Mouse (Mus musculus) liver, embryonic 12.5 days (tissue): Measurements from ENCODE around the gene Auts2. TPM values are rescaled to one million over a fixed set of nuclear protein-coding genes. Genes with fewer than 3 reads are reported as not detected.

Experiments used
- ATAC-seq: fragments of 200-750 bp; cut with Nextera tagmentation; 2 replicates; pipeline ENCODE4 v1.8.0; 2017; ENCODE audit warnings: moderate number of reproducible peaks, mild to moderate bottlenecking, moderate library complexity
- H3K27ac ChIP-seq: fragments of 300-500 bp; sonication (generic); 2 replicates; pipeline ENCODE4 v1.5.1; 2016; ENCODE audit warnings: mild to moderate bottlenecking
- H3K27me3 ChIP-seq: fragments of 300-500 bp; sonication (generic); replicated peaks from 2 replicates; pipeline ENCODE4 v1.6.1; 2016; ENCODE audit warnings: mild to moderate bottlenecking, moderate library complexity
- H3K36me3 ChIP-seq: fragments of 300-500 bp; sonication (generic); 2 replicates; pipeline ENCODE4 v1.6.1; 2016; ENCODE audit warnings: mild to moderate bottlenecking, moderate library complexity
- H3K4me1 ChIP-seq: fragments of 300-500 bp; sonication (generic); 2 replicates; pipeline ENCODE4 v1.6.1; 2016
- H3K4me2 ChIP-seq: fragments of 300-500 bp; sonication (generic); 2 replicates; pipeline ENCODE4 v1.6.1; 2016; ENCODE audit warnings: mild to moderate bottlenecking, moderate library complexity
- H3K4me3 ChIP-seq: fragments of 300-500 bp; sonication (generic); 2 replicates; pipeline ENCODE4 v1.5.1; 2016; ENCODE audit warnings: mild to moderate bottlenecking, moderate library complexity
- H3K9ac ChIP-seq: fragments of 300-500 bp; sonication (generic); 2 replicates; pipeline ENCODE4 v1.6.1; 2016; ENCODE audit warnings: mild to moderate bottlenecking, moderate library complexity
- H3K9me3 ChIP-seq: fragments of 300-500 bp; sonication (generic); replicated peaks from 2 replicates; pipeline ENCODE4 v1.6.1; 2016; ENCODE audit warnings: mild to moderate bottlenecking, moderate library complexity
- WGBS: fragments of 180-500 bp; shearing (Covaris S2); methylation state at CpG from one replicate; pipeline ENCODE4 v1.1.7; 2016; ENCODE audit not compliant: insufficient replicate concordance; 5-methylcytosine and 5-hydroxymethylcytosine counted together
- polyA plus RNA-seq: library from polyadenylated mRNA; unstranded; fragments of >200 nt; fragmentation: Nextera tagmentation; extraction: Ambion mirVana; gene quantifications from 2 replicates; pipeline ENCODE4 v1.2.1, GENCODE M21; 2016

Auts2 gene
- polyA plus RNA-seq, 1 experiment from 2014 or later: 4.4 TPM

DNA sequence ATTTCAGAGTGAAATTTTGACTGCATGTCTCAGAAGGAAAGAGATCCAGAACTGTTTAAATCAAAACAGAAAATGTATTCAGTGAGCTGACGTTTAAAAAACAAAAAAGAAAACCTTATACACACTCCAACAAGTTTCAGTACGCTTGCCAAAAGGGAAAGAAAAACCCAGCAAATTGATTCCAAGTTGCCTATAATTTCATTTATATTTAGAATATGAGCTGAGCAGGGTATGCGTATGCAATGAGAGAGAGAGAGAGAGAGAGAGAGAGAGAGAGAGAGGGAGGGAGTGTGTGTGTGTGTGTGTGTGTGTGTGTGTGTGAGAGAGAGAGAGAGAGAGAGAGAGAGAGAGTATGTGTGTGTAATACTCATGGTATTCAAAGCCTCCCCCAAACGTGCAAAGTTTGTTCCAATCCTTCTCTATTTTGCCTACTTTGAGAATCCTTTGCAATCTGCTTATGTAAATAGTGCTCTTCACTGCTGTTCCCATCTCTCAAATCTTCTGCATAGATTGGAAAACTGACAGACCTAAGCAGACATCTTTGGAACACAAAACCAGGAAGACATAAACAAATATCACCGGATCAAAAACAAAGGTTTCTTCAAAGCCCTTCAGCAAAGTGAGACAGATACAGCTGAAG, 515.2 kb downstream of the Auts2 start:
- Histone ChIP-seq H3K4me2 (no peak overlapping the region), H3K36me3 (no peaks in the 10 kb centered on the region), H3K4me3 (no peak overlapping the region), H3K27ac (no peak overlapping the region), H3K27me3 (no peaks in the 10 kb centered on the region), H3K4me1 (no peaks in the 10 kb centered on the region), H3K9me3 (no peaks in the 10 kb centered on the region), H3K9ac (no peak overlapping the region)
- no peak for ATAC-seq
- WGBS: 56% methylated on average over 5 of the region's 5 CpGs

DNA sequence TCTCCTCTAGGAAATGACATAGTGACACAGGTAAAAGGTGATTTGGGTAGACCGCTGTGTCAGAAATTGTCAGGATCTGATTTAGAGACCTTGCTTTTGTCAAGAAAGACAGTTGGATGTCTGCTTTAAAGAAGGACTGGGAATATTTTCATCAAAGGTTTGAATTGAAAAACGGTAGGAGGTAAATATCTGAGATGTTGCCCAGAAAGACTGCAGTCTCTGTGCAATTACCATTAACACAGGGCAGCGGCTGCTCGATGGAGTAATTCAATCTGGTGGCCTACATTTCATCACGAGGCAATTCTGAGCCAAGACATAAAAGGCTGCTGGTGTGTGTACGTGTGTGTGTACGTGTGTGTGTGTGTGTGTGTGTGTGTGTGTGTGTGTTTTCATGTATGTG, 529.8 kb downstream of the Auts2 start:
- H3K27ac ChIP-seq: no peak overlapping the region
- H3K4me1 ChIP-seq: no peaks in the 10 kb centered on the region
- no peaks in the 10 kb centered on the region for H3K36me3 ChIP-seq
- H3K4me3 ChIP-seq: no peak overlapping the region
- no peak for ATAC-seq
- H3K4me2 ChIP-seq: no peak overlapping the region
- no peaks in the 10 kb centered on the region for H3K9me3 ChIP-seq
- no peaks in the 10 kb centered on the region for H3K27me3 ChIP-seq
- WGBS: 81% methylated on average over 7 of the region's 7 CpGs
- H3K9ac ChIP-seq: no peak overlapping the region

DNA sequence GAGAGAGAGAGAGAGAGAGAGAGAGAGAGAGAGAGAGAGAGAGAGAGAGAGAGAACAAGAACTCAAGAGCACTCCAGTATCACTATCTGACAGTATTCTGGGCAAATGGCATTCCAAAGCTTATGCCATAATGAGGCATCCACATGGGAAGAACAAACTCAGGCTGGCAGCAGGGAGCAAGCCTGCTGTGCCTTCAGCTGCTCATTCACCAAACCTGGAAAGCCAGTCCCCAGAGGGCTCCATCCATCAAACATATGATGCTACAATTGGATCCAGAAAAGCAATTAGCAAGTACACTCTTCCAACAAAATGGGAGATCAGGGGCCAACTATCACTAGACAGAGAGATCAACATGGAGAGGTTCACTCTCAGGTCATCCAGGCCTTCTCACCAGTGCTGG, 531.3 kb downstream of the Auts2 start:
- H3K4me1 ChIP-seq: no peaks in the 10 kb centered on the region
- no peak overlapping the region for H3K4me2 ChIP-seq
- no peak overlapping the region for H3K27ac ChIP-seq
- no peak overlapping the region for H3K4me3 ChIP-seq
- H3K27me3 ChIP-seq: no peaks in the 10 kb centered on the region
- H3K9me3 ChIP-seq: no peaks in the 10 kb centered on the region
- no peak for ATAC-seq
- no peak overlapping the region for H3K9ac ChIP-seq
- H3K36me3 ChIP-seq: no peaks in the 10 kb centered on the region

DNA sequence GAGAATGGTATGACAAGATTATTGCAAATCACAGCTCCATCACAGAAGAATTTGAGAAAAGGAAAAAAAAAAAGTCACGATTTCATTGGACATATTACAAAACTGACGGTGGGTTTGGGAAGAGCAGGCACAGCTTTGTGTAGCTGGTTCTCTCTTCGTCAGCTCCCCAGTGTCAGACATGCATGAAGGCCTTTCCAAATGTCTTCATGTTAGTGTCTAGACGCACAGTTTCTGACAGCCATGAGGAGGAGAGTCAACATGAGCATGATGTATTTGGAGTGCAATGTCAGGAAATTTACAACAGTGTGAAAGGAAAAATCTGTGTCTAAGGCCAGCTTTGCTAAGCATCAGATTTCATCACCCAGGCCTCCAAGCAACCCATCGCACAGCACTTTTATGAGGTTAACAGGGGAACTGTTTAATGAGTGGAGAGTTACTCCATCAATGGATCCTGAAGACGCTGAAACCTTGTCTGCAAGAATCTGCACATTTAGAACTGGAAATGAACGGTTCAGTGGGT, 534.4 kb downstream of the Auts2 start:
- WGBS: 75% methylated on average over 7 of the region's 7 CpGs
- ATAC-seq: no peak
- H3K4me2 ChIP-seq: no peak overlapping the region
- H3K4me1 ChIP-seq: no peaks in the 10 kb centered on the region
- no peaks in the 10 kb centered on the region for H3K36me3 ChIP-seq
- H3K9me3 ChIP-seq: no peaks in the 10 kb centered on the region
- H3K4me3 ChIP-seq: no peak overlapping the region
- H3K27ac ChIP-seq: no peak overlapping the region
- H3K9ac ChIP-seq: no peak overlapping the region
- H3K27me3 ChIP-seq: no peaks in the 10 kb centered on the region

DNA sequence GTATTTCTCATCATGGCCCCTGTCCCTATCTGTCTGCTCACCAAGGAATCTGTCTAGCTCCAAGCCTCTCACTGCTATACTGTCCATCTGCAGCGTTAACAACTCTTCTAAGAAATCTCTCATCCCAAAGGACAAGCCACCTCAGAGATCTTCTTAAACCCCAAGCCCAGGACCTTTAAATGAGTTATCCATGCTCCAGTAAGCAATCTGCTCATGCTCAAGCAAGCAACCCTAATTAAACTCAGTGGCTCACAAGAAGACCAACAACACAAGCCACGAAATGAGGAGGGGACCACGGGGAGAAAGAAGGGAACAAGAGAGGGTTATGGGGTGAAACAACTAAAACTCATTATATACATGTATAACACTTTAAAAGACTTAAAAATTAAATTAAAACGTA, 535.2 kb downstream of the Auts2 start:
- Histone ChIP-seq H3K36me3 (no peaks in the 10 kb centered on the region), H3K4me1 (no peaks in the 10 kb centered on the region), H3K27ac (no peak overlapping the region), H3K9ac (no peak overlapping the region), H3K4me2 (no peak overlapping the region), H3K27me3 (no peaks in the 10 kb centered on the region), H3K4me3 (no peak overlapping the region), H3K9me3 (no peaks in the 10 kb centered on the region)
- ATAC-seq: no peak
- 79% methylated on average over 4 of the region's 4 CpGs for WGBS

DNA sequence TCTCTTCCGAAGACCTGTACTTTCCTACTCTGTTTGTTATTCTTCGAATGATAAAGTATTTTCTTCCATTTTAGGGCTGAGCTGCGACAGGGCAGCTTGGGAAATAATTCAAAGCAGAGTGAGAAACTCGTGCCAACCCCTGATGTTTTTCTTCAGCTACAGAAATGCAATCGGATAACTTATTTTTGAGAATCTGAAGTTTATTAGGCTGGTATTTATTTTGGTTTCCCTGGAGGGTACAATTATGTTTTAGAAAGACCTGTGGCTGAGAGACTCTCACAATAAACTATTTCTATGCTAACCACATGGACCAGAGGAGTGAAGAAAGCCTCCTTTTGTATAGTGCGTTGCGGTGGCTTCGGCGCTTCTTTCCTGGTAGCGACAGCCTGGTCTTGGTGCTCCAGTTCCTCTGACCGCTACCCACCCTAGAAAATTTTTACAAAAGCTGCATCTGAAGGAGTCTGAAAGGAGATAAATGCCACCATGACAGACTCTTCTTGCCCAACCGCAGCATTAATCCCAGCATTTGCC, 550.4 kb downstream of the Auts2 start:
- no peaks in the 10 kb centered on the region for H3K4me1 ChIP-seq
- no peak overlapping the region for H3K4me3 ChIP-seq
- no peak overlapping the region for H3K9ac ChIP-seq
- H3K9me3 ChIP-seq: no peaks in the 10 kb centered on the region
- no peak overlapping the region for H3K4me2 ChIP-seq
- ATAC-seq: no peak
- H3K27ac ChIP-seq: no peak overlapping the region
- WGBS: 82% methylated on average over 12 of the region's 12 CpGs
- H3K36me3 ChIP-seq: no peaks in the 10 kb centered on the region
- H3K27me3 ChIP-seq: no peaks in the 10 kb centered on the region

DNA sequence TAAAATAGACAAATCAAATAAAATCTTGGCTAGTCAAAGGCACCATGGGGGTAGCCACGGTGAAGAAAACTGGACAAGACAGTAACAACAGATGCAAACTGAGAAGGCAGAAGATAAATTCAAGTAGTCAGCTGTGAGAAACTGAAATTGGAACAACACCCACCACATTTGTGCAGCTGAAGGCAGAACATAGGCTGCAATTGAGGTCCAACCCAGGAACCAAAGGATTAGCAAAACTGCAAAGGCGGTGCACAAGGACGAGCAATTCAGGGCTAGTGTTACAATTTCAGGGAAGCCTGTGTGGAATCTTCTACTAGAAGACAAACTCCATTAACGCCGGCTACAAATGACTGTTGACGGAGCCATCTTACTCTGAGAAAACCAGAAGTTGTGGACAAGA, 550.9 kb downstream of the Auts2 start:
- no peak overlapping the region for H3K4me2 ChIP-seq
- H3K9ac ChIP-seq: no peak overlapping the region
- H3K36me3 ChIP-seq: no peaks in the 10 kb centered on the region
- no peak overlapping the region for H3K27ac ChIP-seq
- WGBS: 80% methylated on average over 6 of the region's 6 CpGs
- H3K9me3 ChIP-seq: no peaks in the 10 kb centered on the region
- H3K4me3 ChIP-seq: no peak overlapping the region
- no peaks in the 10 kb centered on the region for H3K4me1 ChIP-seq
- ATAC-seq: no peak
- no peaks in the 10 kb centered on the region for H3K27me3 ChIP-seq

DNA sequence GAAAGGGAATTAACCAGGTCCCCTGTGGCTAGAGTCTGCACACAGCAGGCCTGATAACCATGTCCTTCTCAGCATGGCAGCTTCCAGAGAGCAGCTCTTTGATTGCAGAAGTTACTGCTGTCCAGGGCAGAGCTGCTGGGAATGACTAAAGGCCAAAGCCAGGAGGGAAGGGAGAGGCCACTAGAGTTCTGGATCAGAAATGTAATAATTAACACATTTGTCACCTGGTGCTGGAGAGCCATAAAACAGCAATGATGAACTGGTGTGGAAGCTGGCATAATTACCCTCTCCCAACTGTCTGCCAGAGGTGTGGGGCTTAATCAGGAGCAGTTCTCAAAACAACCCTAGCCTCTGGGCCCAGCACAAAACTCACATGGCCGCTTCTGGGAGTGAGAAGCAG, 552.6 kb downstream of the Auts2 start:
- 58% methylated on average over 1 of the region's 1 CpGs for WGBS
- Histone ChIP-seq H3K27ac (no peak overlapping the region), H3K36me3 (no peaks in the 10 kb centered on the region), H3K4me1 (no peaks in the 10 kb centered on the region), H3K27me3 (no peaks in the 10 kb centered on the region), H3K4me2 (no peak overlapping the region), H3K9ac (no peak overlapping the region), H3K9me3 (no peaks in the 10 kb centered on the region), H3K4me3 (no peak overlapping the region)
- ATAC-seq: no peak

DNA sequence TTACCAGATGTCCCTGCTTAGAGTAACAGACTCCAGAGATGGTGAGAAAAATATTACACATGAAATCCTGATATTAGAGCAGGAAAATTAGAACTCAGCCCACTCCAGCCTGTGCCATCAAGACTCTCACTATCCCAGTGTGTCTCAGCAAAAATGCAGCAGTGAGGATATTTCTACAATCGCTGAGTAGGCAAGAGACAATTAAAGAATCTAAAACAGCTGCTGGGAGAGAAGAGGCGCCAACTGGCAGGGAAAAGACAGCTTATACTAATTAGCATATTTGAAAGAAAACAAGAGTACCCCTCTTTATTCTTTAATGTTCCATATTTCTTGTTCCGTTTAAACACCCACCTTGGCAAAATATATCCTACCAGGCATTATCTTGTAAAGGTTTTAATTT, 561.7 kb downstream of the Auts2 start:
- WGBS: 61% methylated on average over 3 of the region's 3 CpGs
- H3K4me1 ChIP-seq: no peaks in the 10 kb centered on the region
- H3K27me3 ChIP-seq: no peaks in the 10 kb centered on the region
- H3K27ac ChIP-seq: no peak overlapping the region
- no peaks in the 10 kb centered on the region for H3K9me3 ChIP-seq
- H3K9ac ChIP-seq: no peak overlapping the region
- H3K36me3 ChIP-seq: no peaks in the 10 kb centered on the region
- no peak for ATAC-seq
- no peak overlapping the region for H3K4me3 ChIP-seq
- H3K4me2 ChIP-seq: no peak overlapping the region

DNA sequence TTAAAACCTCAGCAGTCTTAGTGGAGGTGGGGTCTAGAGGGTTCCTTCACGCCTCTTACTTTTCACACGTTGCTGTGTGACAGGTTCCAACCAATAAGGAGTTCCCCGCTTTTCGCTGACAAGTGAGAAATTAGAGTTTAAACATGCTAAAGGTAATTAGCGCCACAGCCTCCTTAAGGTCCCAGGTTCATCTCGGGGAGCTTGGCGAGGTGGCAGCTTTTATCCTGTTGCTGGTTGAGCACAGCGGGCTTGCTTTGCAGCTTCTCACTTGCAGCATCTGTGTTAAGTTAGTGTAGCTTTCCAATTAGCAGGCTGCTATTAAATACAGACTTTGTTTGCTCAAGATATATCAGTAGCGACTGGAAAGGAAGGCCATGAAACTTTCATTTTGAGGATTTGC, 564.2 kb downstream of the Auts2 start:
- no peak for ATAC-seq
- 60% methylated on average over 9 of the region's 9 CpGs for WGBS
- no peaks in the 10 kb centered on the region for H3K27me3 ChIP-seq

DNA sequence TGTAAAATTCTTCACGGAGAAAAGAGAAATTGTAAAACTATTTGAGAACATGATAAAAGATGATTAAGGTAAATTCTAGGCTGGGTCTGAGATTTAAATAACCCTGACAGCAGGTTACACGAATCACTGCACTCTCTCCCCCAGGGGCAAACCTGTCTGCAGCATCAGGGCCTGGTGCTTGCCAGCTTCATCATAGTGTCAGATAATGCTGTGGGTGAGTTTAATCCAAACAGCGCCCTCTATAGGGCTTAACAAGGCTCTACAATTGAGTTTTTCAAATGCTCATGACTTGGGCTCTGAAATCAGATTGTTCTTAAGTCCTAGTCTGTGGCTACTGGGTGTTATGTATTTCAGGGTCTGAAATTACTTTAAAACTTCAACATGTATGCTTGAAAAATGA, 565.6 kb downstream of the Auts2 start:
- no peaks in the 10 kb centered on the region for H3K4me1 ChIP-seq
- no peak for ATAC-seq
- H3K36me3 ChIP-seq: no peaks in the 10 kb centered on the region
- no peak overlapping the region for H3K4me3 ChIP-seq
- no peak overlapping the region for H3K4me2 ChIP-seq
- no peak overlapping the region for H3K27ac ChIP-seq
- WGBS: 64% methylated on average over 3 of the region's 3 CpGs
- H3K9ac ChIP-seq: no peak overlapping the region
- no peaks in the 10 kb centered on the region for H3K27me3 ChIP-seq
- no peaks in the 10 kb centered on the region for H3K9me3 ChIP-seq

More for the DNA sequence above, 564.2 kb downstream of the Auts2 start:
- Histone ChIP-seq H3K36me3 (no peaks in the 10 kb centered on the region), H3K4me2 (no peak overlapping the region), H3K27ac (no peak overlapping the region), H3K4me3 (no peak overlapping the region), H3K9ac (no peak overlapping the region), H3K9me3 (no peaks in the 10 kb centered on the region), H3K4me1 (no peaks in the 10 kb centered on the region)

DNA sequence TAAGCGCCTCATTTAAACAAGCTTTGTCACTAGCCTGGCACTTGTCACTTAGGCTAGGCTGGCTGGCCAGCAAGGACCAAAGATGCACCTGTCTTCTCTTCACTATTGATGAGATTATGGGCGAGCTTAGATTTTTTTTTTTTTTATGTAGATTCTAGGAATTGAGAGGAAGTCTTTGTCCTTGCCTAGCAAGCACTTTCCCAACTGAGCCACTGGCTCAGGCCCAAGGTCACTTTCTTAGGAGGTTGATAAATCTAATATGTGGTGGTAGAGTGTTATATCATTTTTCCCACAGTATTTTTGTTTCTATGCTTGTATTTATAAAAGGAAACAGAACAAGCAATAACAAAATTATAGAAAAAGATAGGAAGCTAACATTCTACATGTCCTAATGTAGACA, 571.2 kb downstream of the Auts2 start:
- Histone ChIP-seq H3K4me1 (no peaks in the 10 kb centered on the region), H3K9me3 (no peaks in the 10 kb centered on the region), H3K4me2 (no peak overlapping the region), H3K36me3 (no peaks in the 10 kb centered on the region), H3K27ac (no peak overlapping the region), H3K9ac (no peak overlapping the region), H3K4me3 (no peak overlapping the region), H3K27me3 (no peaks in the 10 kb centered on the region)
- 58% methylated on average over 2 of the region's 2 CpGs for WGBS
- ATAC-seq: no peak

DNA sequence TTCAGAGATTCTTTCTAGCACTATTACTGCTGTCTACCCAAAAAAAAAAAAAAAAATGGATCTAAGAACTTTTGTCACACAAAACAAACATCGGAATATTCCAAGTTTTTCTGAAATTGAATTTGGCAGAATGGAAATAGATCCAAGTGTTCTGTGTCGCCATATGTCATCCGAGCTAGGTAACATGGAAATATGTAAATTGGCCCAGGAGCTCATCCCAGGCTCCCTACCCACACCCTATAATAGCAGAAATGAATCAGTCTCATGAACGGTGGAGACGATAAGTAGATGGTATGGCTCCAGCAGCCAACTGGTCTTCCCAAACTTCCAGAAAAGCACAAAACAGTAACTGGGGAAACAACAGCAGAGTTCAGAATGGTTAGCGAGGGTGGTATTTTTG, 577.6 kb downstream of the Auts2 start:
- H3K27ac ChIP-seq: no peak overlapping the region
- no peak for ATAC-seq
- no peaks in the 10 kb centered on the region for H3K27me3 ChIP-seq
- H3K9ac ChIP-seq: no peak overlapping the region
- WGBS: 77% methylated on average over 6 of the region's 6 CpGs
- H3K4me3 ChIP-seq: no peak overlapping the region
- H3K4me1 ChIP-seq: no peaks in the 10 kb centered on the region
- H3K4me2 ChIP-seq: no peak overlapping the region
- no peaks in the 10 kb centered on the region for H3K9me3 ChIP-seq
- no peaks in the 10 kb centered on the region for H3K36me3 ChIP-seq
